Mouse (Mus musculus) MEL (cell line): Measurements from ENCODE around the gene Ebi3. TPM values are rescaled to one million over a fixed set of nuclear protein-coding genes. Genes with fewer than 3 reads are reported as not detected.
A peak's percentile ranks its signal among the peaks of the same experiment; 100 is the strongest.

Source experiments
- CHD1 ChIP-seq: IDR thresholded peaks from 2 replicates; pipeline ENCODE4 v1.6.1; 2012; ENCODE audit warnings: low read depth, mild to moderate bottlenecking, inconsistent platforms, low read length, improper control_type of control experiment
- CTCF ChIP-seq, 3 experiments: IDR thresholded peaks in 2 of 3; conservative IDR thresholded peaks in 1 of 3; 2 replicates each; pipeline ENCODE4 v1.5.1; 2011 to 2012; ENCODE audit warnings: low read length in 3 of 3, low read depth in 2 of 3, mild to moderate bottlenecking in 2 of 3, improper control_type of control experiment in 1 of 3, inconsistent platforms in 1 of 3, mixed read lengths in 1 of 3, moderate library complexity in 1 of 3; ENCODE audit not compliant: control insufficient read depth in 1 of 3, insufficient read depth in 1 of 3, poor library complexity in 1 of 3, severe bottlenecking in 1 of 3
- ELF1 ChIP-seq: IDR thresholded peaks from 2 replicates; pipeline ENCODE4 v1.6.1; 2014; ENCODE audit warnings: low read depth, mild to moderate bottlenecking, inconsistent platforms, low read length, improper control_type of control experiment, moderate library complexity
- ETS1 ChIP-seq: IDR thresholded peaks from 2 replicates; pipeline ENCODE4 v1.6.1; 2012; ENCODE audit warnings: low read depth, mild to moderate bottlenecking, inconsistent platforms, low read length, improper control_type of control experiment, moderate library complexity
- GABPA ChIP-seq: IDR thresholded peaks from 2 replicates; pipeline ENCODE4 v1.6.1; 2012; ENCODE audit warnings: low read depth, mild to moderate bottlenecking, inconsistent platforms, low read length, improper control_type of control experiment, moderate library complexity
- GATA1 ChIP-seq: IDR thresholded peaks from 2 replicates; pipeline ENCODE4 v1.6.1; 2011; ENCODE audit warnings: low read depth, low read length, improper control_type of control experiment
- HCFC1 ChIP-seq: IDR thresholded peaks from 2 replicates; pipeline ENCODE4 v1.6.1; 2012; ENCODE audit warnings: low read depth, mild to moderate bottlenecking, inconsistent platforms, low read length, improper control_type of control experiment, moderate library complexity
- JUND ChIP-seq: IDR thresholded peaks from 2 replicates; pipeline ENCODE4 v1.6.1; 2011; ENCODE audit warnings: low read depth, mild to moderate bottlenecking, improper control_type of control experiment, low read length
- MAFK ChIP-seq: IDR thresholded peaks from 2 replicates; pipeline ENCODE4 v1.6.1; 2011; ENCODE audit warnings: low read depth, mild to moderate bottlenecking, low read length, improper control_type of control experiment, borderline replicate concordance
- MAZ ChIP-seq: IDR thresholded peaks from 2 replicates; pipeline ENCODE4 v1.6.1; 2012; ENCODE audit warnings: low read depth, mild to moderate bottlenecking, inconsistent platforms, low read length, improper control_type of control experiment
- MEF2A ChIP-seq: IDR thresholded peaks from 2 replicates; pipeline ENCODE4 v1.6.1; 2014; ENCODE audit warnings: low read depth, mild to moderate bottlenecking, inconsistent platforms, low read length, improper control_type of control experiment; ENCODE audit not compliant: poor library complexity, insufficient replicate concordance, severe bottlenecking; ENCODE audit errors: extremely low read depth
- MXI1 ChIP-seq: IDR thresholded peaks from 2 replicates; pipeline ENCODE4 v1.6.1; 2011; ENCODE audit warnings: mild to moderate bottlenecking, low read depth, low read length, improper control_type of control experiment
- MYB ChIP-seq: IDR thresholded peaks from 2 replicates; pipeline ENCODE4 v1.6.1; 2011; ENCODE audit warnings: mild to moderate bottlenecking, low read depth, low read length, improper control_type of control experiment
- MYC ChIP-seq: IDR thresholded peaks from 2 replicates; pipeline ENCODE4 v1.6.1; 2011; ENCODE audit warnings: low read depth, mild to moderate bottlenecking, low read length, improper control_type of control experiment, moderate library complexity
- NELFE ChIP-seq: IDR thresholded peaks from 2 replicates; pipeline ENCODE4 v1.6.1; 2011; ENCODE audit warnings: low read depth, low read length, improper control_type of control experiment
- NRF1 ChIP-seq: IDR thresholded peaks from 2 replicates; pipeline ENCODE4 v1.6.1; 2014; ENCODE audit warnings: low read depth, mild to moderate bottlenecking, inconsistent platforms, low read length, improper control_type of control experiment, moderate library complexity; ENCODE audit not compliant: poor library complexity, insufficient read depth, severe bottlenecking
- POLR2A ChIP-seq, 2 experiments: IDR thresholded peaks; 2 replicates each; pipeline ENCODE4 v1.6.1; 2011 to 2012; ENCODE audit warnings: low read length in 2 of 2, mild to moderate bottlenecking in 2 of 2, control low read depth in 1 of 2, improper control_type of control experiment in 1 of 2, low read depth in 1 of 2, moderate library complexity in 1 of 2; ENCODE audit not compliant: control insufficient read depth in 1 of 2, insufficient read depth in 1 of 2, poor library complexity in 1 of 2
- POLR2AphosphoS2 ChIP-seq: IDR thresholded peaks from 2 replicates; pipeline ENCODE4 v1.6.1; 2011; ENCODE audit warnings: low read length, improper control_type of control experiment
- RAD21 ChIP-seq: IDR thresholded peaks from 2 replicates; pipeline ENCODE4 v1.6.1; 2011; ENCODE audit warnings: mild to moderate bottlenecking, low read depth, low read length, improper control_type of control experiment
- RCOR1 ChIP-seq: IDR thresholded peaks from 2 replicates; pipeline ENCODE4 v1.6.1; 2012; ENCODE audit warnings: low read depth, mild to moderate bottlenecking, inconsistent platforms, low read length, improper control_type of control experiment
- TBP ChIP-seq: IDR thresholded peaks from 2 replicates; pipeline ENCODE4 v1.8.0; 2011; ENCODE audit warnings: low read depth, low read length, improper control_type of control experiment
- TCF12 ChIP-seq: IDR thresholded peaks from 2 replicates; pipeline ENCODE4 v1.6.1; 2014; ENCODE audit warnings: low read depth, mild to moderate bottlenecking, inconsistent platforms, low read length, improper control_type of control experiment, moderate library complexity
- UBTF ChIP-seq: IDR thresholded peaks from 2 replicates; pipeline ENCODE4 v1.6.1; 2012; ENCODE audit warnings: low read depth, mild to moderate bottlenecking, inconsistent platforms, low read length, improper control_type of control experiment, moderate library complexity, borderline replicate concordance; ENCODE audit not compliant: insufficient read depth
- ZC3H11A ChIP-seq: IDR thresholded peaks from 2 replicates; pipeline ENCODE4 v1.6.1; 2012; ENCODE audit warnings: low read depth, mild to moderate bottlenecking, inconsistent platforms, low read length, improper control_type of control experiment
- ZKSCAN1 ChIP-seq: IDR thresholded peaks from 2 replicates; pipeline ENCODE4 v1.6.1; 2012; ENCODE audit warnings: low read depth, mild to moderate bottlenecking, inconsistent platforms, low read length, improper control_type of control experiment, moderate library complexity
- ZMIZ1 ChIP-seq: IDR thresholded peaks from 2 replicates; pipeline ENCODE4 v1.6.1; 2012; ENCODE audit warnings: low read depth, mild to moderate bottlenecking, inconsistent platforms, low read length, improper control_type of control experiment, moderate library complexity
- polyA plus RNA-seq, 2 experiments: library from polyadenylated mRNA; stranded (reverse) in 1 of 2; unstranded in 1 of 2; fragments of >175 nt in 1 of 2; fragments of >200 nt in 1 of 2; gene quantifications; 2 replicates each; pipeline versions ENCODE4 v1.2.1 to v1.2.4; 2012; ENCODE audit warnings: low replicate concordance in 2 of 2, low read depth in 1 of 2; ENCODE audit not compliant: insufficient read length in 2 of 2, insufficient read depth in 1 of 2, missing spikeins in 1 of 2
- total RNA-seq: library from RNA; depleted of rRNA; stranded (reverse); fragments of 300-350 nt; gene quantifications from 2 replicates; pipeline ENCODE4 v1.2.3, GENCODE M21; 2012

The Ebi3 gene
- total and polyA plus RNA-seq, 3 experiments: 0.15 to 0.86 TPM; not detected in 1

DNA sequence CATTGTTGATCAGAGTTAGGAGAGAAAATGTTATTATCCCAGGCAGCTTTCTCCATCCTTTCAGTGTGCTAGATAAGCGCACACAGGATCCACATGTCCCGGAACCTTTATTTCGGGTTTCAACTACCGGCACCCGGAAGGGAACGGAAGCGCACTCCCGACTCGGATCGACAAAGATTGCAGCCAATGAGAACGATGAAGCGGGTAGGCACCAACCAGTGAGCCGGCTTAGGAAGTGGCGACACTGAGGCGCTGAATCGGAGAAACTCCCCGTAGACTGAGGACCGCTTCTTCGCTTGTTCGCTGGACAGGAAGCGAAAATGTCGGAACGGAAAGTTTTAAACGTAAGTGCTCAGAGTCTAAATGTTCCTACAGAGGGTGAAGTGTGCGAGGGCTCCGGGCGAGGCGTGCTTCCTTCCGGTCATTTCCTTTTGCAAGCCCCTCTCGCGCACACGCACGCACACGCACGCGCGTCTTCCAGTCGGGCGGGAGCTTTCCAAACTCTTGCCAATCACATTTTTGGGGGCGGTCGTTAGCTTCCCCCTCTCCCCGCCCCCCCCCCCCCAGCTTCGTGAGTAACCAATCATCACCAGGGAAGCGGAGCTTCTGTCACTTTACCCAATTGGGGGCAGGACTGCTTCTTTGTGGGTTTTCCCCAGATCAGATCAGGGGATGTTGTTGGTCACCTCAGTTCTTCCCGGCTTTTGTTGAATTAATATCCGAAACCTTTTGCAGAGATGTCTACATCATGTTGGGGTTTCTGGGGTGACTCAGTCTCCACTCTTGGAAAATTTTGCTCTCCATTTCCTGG lies 6.7 kb downstream of the Ebi3 start, which contains the start of gene Yju2 (continued):
- peak; percentile 83 for TF ChIP-seq ELF1
- TF ChIP-seq CHD1: 0 out of 2 replicates have a peak, but pooled peaks have one; percentile 53
- no peak for TF ChIP-seq MEF2A
- no peak for TF ChIP-seq ETS1
- no peak for TF ChIP-seq ZC3H11A
- peak; percentile 73 for TF ChIP-seq NELFE
- TF ChIP-seq MAZ: 0 out of 2 replicates have a peak, but pooled peaks have one; percentile 18
- TF ChIP-seq RCOR1: no peak; the same call in 1 of the 2 replicates
- no peak for TF ChIP-seq ZKSCAN1
- no peak; the same call in 1 of the 2 replicates for TF ChIP-seq ZMIZ1
- TF ChIP-seq GABPA: no peak
- no peak for TF ChIP-seq MYB
- peak; percentile 96 for TF ChIP-seq TBP
- peak; percentile 81 for TF ChIP-seq TCF12
- peak; percentile 63 for TF ChIP-seq POLR2AphosphoS2
- TF ChIP-seq MYC: peak; percentile 92
- TF ChIP-seq HCFC1: peak; percentile 94
- peak; percentile 72; the same call in 1 of the 2 replicates for TF ChIP-seq JUND
- TF ChIP-seq CTCF (IDR thresholded peaks at IDR 0.05 in 2 of 3, conservative IDR thresholded peaks at IDR 0.05 in 1 of 3; ENCODE audit: control insufficient read depth in 1 of 3, insufficient read depth in 1 of 3, low read depth in 2 of 3, low read length in 3 of 3, poor library complexity in 1 of 3, severe bottlenecking in 1 of 3): no peak
- peak; percentile 75 for TF ChIP-seq NRF1
- no peak for TF ChIP-seq UBTF
- TF ChIP-seq RAD21: no peak
- peak; percentile 47 to 93; a peak in 3 of 4 replicates for TF ChIP-seq POLR2A (IDR thresholded peaks at IDR 0.05; ENCODE audit: control insufficient read depth in 1 of 2, insufficient read depth in 1 of 2, low read depth in 1 of 2, low read length in 2 of 2, poor library complexity in 1 of 2)
- peak; percentile 78; the same call in 1 of the 2 replicates for TF ChIP-seq MXI1
- TF ChIP-seq GATA1: peak; percentile 66; the same call in 1 of the 2 replicates
- no peak for TF ChIP-seq MAFK
